Mouse (Mus musculus): ENCODE results near the gene Ifnar1.
"Not testable (repeated sequence)": the region's sequence is repeated elsewhere in the genome, so short reads cannot be mapped to it uniquely, and the experiment has no call there.

Gene Ifnar1

GRCm38 (mm10) chr16:91505116-91505601, 20.1 kb downstream of the Ifnar1 start:
- no peak for DNase-seq (ENCODE audit: low spot score in 2 of 2)

DNA sequence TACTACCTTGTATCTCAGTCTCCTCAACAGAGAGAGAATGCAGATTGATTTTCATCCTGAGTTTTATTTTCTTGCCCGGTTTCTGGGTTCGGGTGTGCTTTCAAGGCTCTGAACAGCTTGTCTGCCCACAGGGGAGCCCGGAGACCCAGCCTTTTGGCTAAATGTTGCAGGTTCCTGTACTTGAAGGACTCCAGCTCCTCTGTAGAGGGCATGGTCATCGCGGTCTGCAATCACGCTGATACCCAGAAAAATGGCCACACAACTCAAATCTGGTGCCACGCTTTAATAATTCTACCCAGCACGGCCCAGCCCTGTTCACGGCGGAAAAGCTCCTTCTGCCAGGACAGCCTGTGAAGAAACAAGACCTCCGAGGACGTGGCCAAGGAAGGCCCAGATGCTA, 21.4 kb downstream of the Ifnar1 start:
- no peak for DNase-seq (ENCODE audit: low spot score in 2 of 2)

DNA sequence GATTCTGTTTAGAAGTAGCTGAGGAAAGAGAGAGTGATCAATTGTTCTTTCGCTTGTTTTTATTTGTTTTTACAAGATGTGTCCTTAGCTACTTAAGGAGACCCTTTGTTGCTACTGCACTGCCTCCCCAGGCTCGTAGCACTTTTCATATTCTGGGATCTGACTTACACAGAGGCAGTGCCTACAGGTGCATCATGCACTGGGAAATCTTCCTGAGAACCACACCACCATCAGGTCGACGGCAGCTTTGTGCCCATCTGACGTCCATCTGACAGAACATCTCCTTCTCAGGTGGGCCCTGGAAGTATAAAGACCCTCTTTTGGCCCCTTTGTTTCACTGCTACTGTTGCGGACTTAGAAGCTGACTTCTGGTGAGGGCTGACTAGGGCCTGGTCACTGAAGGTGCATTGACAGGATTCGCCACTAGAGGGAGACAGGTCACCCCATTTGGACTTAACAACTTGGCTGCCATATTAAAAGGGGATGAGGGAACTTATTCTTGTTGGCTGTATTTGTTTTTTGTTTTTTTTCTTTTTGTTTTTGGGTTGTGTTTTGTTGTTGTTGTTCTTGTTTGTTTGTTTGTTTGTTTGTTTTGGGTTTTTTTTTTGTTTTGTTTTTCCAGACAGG, 27.2 kb downstream of the Ifnar1 start:
- DNase-seq (ENCODE audit: low spot score in 2 of 2), result peak; percentile 61 to 85

- DNase-seq (ENCODE audit: low spot score in 2 of 2), result no peak
Observed at GRCm38 (mm10) chr16:91513099-91513498, 28.1 kb downstream of the Ifnar1 start.

- no peak for DNase-seq (ENCODE audit: low spot score in 2 of 2)
Observed at GRCm38 (mm10) chr16:91517020-91517419, 32.0 kb downstream of the Ifnar1 start.

DNA sequence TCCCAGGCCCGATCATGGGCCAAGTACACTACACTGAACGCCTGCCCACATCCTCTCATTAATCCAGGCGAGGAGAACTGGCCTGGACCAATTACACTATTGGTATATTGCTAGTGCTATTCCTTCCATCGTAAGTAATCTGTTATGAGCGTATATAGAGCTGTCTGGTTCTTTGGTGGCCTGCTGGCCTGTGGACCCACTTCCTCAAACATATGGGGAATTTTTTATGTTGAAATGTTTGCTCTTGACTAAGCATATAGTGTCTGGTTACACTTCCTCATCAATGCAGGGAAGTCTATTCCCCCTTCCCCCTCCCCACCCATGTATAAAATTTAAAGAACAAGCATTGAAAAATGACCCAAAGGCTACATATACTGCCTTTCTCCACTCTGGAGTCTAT, 37.0 kb downstream of the Ifnar1 start:
- DNase-seq (ENCODE audit: low spot score in 2 of 2), result no peak

DNA sequence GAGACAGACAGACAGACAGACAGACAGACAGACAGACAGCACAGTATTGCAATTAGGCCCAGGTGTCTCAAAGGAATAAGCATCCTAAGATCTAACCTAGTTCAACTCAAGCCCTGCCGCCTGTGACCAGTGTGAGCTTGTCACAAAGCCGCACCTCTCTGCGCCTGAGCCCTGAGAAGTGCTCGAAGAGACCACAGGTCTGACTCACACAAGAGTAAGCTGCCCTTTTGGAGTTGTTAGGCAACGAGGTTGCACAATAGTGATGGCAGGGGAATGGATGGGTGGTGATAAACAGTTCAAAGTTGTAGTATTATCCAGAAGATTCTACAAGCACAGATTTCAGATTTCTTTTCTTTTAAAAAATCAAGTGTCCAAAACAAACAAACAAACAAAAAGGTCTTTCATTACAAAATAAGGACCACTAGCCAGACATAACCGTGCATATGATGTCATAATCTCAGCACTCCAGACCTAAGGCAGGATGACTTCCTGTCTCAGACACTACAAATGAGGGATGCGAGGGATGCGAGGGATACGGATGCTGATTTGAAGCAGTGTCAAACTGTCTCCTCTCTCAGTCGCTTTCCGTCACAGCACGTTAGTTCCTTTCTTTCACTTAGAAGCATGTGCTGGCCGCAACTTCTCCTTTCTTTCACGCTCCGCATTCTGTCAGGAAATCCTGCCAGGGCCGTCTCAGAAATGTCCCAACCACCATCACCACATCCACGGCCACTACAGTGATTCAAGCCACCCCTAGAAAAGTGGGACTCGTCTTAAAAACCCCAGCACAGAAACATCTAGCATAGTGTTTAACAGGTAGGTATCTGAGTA, 37.7 kb downstream of the Ifnar1 start:
- no peak for DNase-seq (ENCODE audit: low spot score in 2 of 2)

- no peak for DNase-seq (ENCODE audit: low spot score in 2 of 2)
Observed at GRCm38 (mm10) chr16:91524206-91524605, 39.2 kb downstream of the Ifnar1 start.

GRCm38 (mm10) chr16:91526274-91526673, 41.2 kb downstream of the Ifnar1 start:
- no peak for DNase-seq (ENCODE audit: low spot score in 2 of 2)

DNA sequence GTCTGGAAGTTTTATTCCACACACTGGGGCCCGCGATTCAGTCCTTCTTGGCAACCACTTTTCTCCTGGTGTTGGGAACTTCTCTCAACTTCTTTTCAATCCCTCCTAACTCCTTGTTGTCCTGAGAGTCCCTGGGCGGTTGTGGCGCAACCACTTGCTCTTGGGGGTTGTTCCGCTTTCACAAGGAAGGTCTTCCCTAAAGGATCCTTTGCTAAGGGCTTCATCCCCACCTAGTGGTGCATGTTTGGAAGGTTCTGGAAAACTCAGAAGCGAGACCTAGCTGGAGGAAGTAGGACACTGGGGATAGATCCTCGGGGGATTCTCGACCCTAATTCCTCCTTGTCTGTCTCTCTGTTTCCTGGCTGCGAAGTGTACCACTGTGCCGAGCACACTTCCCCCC, 42.0 kb downstream of the Ifnar1 start:
- no peak for DNase-seq (ENCODE audit: low spot score in 2 of 2)

DNA sequence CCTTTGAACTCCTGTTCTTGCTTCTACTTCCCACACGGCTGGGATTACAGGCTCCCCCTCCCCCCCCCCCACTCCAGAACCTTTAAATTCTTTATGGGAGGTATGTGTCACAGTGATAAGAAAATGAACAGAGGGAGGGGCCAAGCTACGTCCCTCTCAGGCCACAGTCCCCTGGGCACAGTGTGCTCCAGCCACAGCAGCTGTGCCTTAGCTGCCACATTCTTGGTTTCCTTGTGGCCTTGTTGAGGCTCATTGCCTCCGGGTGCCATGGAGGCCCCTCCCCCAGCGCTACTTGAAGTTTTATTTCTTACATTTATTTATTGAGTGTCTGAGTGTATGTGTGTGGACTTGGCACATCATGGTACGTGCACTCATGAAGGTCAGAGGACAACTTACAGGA, 42.5 kb downstream of the Ifnar1 start:
- DNase-seq (ENCODE audit: low spot score in 2 of 2), result no peak

DNA sequence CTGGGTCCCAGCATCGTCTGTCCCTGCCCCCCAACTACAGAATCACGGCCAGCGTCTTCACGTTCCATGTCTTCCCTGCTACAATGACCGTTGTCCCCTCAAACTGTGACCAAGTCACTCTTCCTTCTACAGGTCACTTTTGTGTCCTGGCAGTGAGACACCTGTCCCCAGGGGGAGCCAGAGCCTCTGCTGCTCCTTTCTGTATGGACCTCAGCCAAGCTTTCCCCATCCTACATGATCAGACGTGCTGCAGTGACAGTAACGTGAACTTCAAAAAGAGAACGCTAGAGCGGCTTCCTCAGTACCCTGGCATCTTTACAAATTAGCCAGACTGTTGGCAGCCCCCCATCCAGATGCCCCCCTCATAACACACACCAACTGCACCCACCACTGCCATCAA, 43.5 kb downstream of the Ifnar1 start:
- DNase-seq (ENCODE audit: low spot score in 2 of 2), result no peak

- DNase-seq (ENCODE audit: low spot score in 2 of 2), result not testable (repeated sequence)
Observed at GRCm38 (mm10) chr16:91530830-91531229, 45.8 kb downstream of the Ifnar1 start.

DNA sequence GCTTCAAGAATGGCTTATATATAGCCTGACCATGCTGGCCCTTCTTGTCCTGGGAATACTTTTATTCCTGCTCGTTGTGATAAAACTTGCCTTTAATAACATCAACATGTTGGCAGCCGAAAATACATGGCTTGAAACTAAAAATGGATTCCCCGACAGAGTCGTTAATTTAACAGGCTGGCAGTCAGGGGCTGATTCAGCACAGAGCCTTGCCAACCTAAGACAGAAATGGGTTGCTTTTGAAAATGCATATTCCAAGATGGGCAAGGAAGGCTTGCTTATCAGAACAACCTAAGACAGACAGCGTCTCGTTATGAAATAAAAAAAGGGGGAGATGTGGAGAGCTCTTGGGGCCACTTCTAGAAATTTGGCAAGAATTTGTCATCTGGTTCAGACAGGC, 46.8 kb downstream of the Ifnar1 start:
- DNase-seq (ENCODE audit: low spot score in 2 of 2), result no peak

DNA sequence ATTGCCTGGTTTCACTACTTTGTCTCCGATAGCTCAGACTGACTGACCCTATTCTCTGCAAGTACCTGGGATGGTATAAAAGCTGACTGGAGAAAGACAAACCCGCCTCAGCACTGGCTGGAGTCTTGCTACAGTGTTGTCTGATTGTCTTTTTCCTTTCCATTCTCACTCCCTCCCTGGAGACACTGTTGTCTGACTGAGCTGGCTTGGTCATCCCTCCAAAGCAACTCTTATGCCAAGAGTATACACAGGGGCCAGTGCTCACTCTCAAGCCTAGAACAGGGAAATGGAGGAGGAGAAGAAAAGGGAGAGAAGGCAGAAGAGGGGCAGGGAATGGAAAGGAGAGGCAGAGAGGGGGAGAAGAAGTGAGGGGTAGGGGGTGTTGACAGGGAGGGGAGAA, 47.4 kb downstream of the Ifnar1 start:
- no peak for DNase-seq (ENCODE audit: low spot score in 2 of 2)

- DNase-seq (ENCODE audit: low spot score in 2 of 2), result no peak
Observed at GRCm38 (mm10) chr16:91533097-91534001, 48.3 kb downstream of the Ifnar1 start.

DNA sequence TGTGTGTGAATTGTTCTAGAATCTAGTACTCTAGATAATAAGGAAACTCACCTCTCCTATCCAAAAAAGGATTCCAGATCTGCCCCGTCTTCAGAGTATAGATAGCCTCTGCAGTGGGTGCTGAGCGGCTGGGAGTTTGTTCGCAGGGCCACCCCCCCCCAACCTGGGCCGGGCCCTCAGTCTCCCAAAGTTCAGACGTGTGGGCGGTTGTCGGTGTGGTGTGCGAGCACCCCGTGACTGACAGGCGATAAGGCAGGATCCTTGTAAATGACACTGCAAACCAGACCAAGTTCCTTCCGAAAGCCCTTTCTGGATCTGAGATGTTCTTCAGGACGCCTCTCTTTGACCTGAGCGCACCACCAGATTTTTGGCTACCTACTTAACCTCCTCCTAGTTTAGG, 49.4 kb downstream of the Ifnar1 start:
- DNase-seq (ENCODE audit: low spot score in 2 of 2), result no peak

- DNase-seq (ENCODE audit: low spot score in 2 of 2), result no peak
Observed at GRCm38 (mm10) chr16:91534888-91535287, 49.9 kb downstream of the Ifnar1 start.

GRCm38 (mm10) chr16:91536372-91536771, 51.3 kb downstream of the Ifnar1 start:
- DNase-seq (ENCODE audit: low spot score in 2 of 2), result no peak

DNA sequence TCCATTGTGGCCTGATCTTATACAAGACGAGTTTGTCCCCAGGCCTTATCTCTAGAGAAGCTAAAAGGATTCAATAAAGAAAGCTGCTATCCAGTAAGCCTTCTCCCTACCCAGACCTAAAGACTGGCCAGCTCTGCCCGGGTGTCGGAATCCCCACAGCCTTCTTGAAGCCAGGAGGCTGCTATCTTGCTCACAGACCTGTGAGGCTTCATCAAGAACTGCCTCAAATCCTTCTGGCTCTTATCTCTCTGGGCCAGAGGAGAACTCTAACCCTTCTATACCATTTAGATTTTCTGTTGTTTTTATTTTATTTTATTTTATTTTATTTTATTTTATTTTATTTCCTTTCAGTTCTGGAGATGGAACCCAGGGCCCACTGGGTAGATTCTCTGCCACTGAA, 52.0 kb downstream of the Ifnar1 start:
- DNase-seq (ENCODE audit: low spot score in 2 of 2), result no peak

GRCm38 (mm10) chr16:91538051-91538450, 53.0 kb downstream of the Ifnar1 start:
- no peak for DNase-seq (ENCODE audit: low spot score in 2 of 2)

GRCm38 (mm10) chr16:91538513-91538912, 53.5 kb downstream of the Ifnar1 start:
- DNase-seq (ENCODE audit: low spot score in 2 of 2), result no peak
